Mouse (Mus musculus) small intestine, adult 2 months (tissue): ENCODE results near the gene St3gal5.

Experiments
- CTCF ChIP-seq: fragments of 200-500 bp; IDR thresholded peaks from 2 replicates; pipeline ENCODE4 v1.5.1; 2012; ENCODE audit warnings: low read depth, mild to moderate bottlenecking, control low read depth, inconsistent platforms, low read length, moderate library complexity, mixed read lengths; ENCODE audit not compliant: insufficient replicate concordance, insufficient read length; ENCODE audit errors: extremely low read depth
- POLR2A ChIP-seq: fragments of 200-500 bp; IDR thresholded peaks from 2 replicates; pipeline ENCODE4 v1.6.1; 2012; ENCODE audit warnings: low read depth, mild to moderate bottlenecking, control low read depth, inconsistent platforms, low read length, moderate library complexity

- TF ChIP-seq CTCF (no peak), POLR2A (no peak)
Measured at GRCm38 (mm10) chr6:72102066-72102465, 4.7 kb downstream of the St3gal5 start.
